10 mouse cellular contexts compared by ENCODE assay signal in genomic region chr2:28681718-28682117, GRCm38 (mm10). TPM values are rescaled to one million over a fixed set of nuclear protein-coding genes. Genes with fewer than 3 reads are reported as not detected.
DNase-seq lines count a peak whose midpoint lies in the region; ATAC-seq lines count a peak whose summit lies in the region.
"Had no signal": no experiment of that assay in that cellular context is flagged by ENCODE, and none has a peak within 500 bp of the region (broad histone marks: within the 10 kb centered on the region; RNA-seq: fewer than 3 reads in every experiment).

No protein-coding gene starts in this region.

- no peak overlapping the region; the same call in 1 of the 2 replicates for H3K9ac ChIP-seq in midbrain, embryonic 14.5 days (replicated peaks; ENCODE audit: low read length)
- H3K9ac ChIP-seq: heart, embryonic 13.5 days; liver, embryonic 13.5 days had no signal

- no peaks in the 10 kb centered on the region for H3K9me3 ChIP-seq in forebrain, embryonic 10.5 days
- H3K9me3 ChIP-seq in midbrain, embryonic 14.5 days (ENCODE audit: control insufficient read depth, low read length), result no peaks in the 10 kb centered on the region
- H3K9me3 ChIP-seq: heart, embryonic 13.5 days; liver, embryonic 13.5 days had no signal

- H3K27ac ChIP-seq in forebrain, embryonic 10.5 days, result no peak overlapping the region
- H3K27ac ChIP-seq in midbrain, embryonic 14.5 days (replicated peaks; ENCODE audit: low read depth, low read length), result no peak overlapping the region
- H3K27ac ChIP-seq: heart, embryonic 13.5 days; liver, embryonic 13.5 days had no signal

- no peaks in the 10 kb centered on the region for H3K4me1 ChIP-seq in forebrain, embryonic 10.5 days
- H3K4me1 ChIP-seq in midbrain, embryonic 14.5 days (ENCODE audit: control insufficient read depth, insufficient read depth, low read length), result no peaks in the 10 kb centered on the region
- H3K4me1 ChIP-seq: heart, embryonic 13.5 days; liver, embryonic 13.5 days had no signal

- peaks cover 96% of the 10 kb centered on the region for H3K36me3 ChIP-seq in forebrain, embryonic 10.5 days (replicated peaks)
- H3K36me3 ChIP-seq in midbrain, embryonic 14.5 days (ENCODE audit: control insufficient read depth, insufficient read depth, low read length), result peaks cover 95% of the 10 kb centered on the region

- no peak for ATAC-seq in erythroid progenitor cell, adult 5-6 weeks (replicated peaks; ENCODE audit: low FRiP score, poor library complexity, severe bottlenecking)
- no peak for ATAC-seq in midbrain, embryonic 14.5 days (ENCODE audit: low FRiP score, low TSS enrichment)

- 94% methylated on average over 4 of the region's 4 CpGs for WGBS in forebrain, embryonic 10.5 days
- 94% methylated on average over 4 of the region's 4 CpGs for WGBS in midbrain, embryonic 14.5 days

- no peaks in the 10 kb centered on the region for H3K27me3 ChIP-seq in forebrain, embryonic 10.5 days (ENCODE audit: poor library complexity, severe bottlenecking)
- no peaks in the 10 kb centered on the region for H3K27me3 ChIP-seq in midbrain, embryonic 14.5 days (ENCODE audit: control insufficient read depth, insufficient read depth, low read length)
- H3K27me3 ChIP-seq: heart, embryonic 13.5 days; liver, embryonic 13.5 days had no signal

- no peak overlapping the region for H3K4me2 ChIP-seq in midbrain, embryonic 14.5 days (ENCODE audit: low read length)
- H3K4me2 ChIP-seq: heart, embryonic 13.5 days; liver, embryonic 13.5 days had no signal

- peak; percentile 28 to 47 for DNase-seq in lung, adult 18-20 months
- no peak for DNase-seq in lung, postnatal 25 days (ENCODE audit: low spot score)
- peak; percentile 65 for DNase-seq in adrenal gland, postnatal 25 days
- DNase-seq in gastrocnemius, postnatal 10 days, result peak; percentile 17
- DNase-seq in lung, postnatal 10 days, result peak; percentile 34
- DNase-seq in forebrain, embryonic 10.5 days (ENCODE audit: extremely low spot score, low spot score), result no peak
- no peak for DNase-seq in midbrain, embryonic 14.5 days
- DNase-seq: liver, embryonic 13.5 days had no signal

- no peak overlapping the region for H3K4me3 ChIP-seq in forebrain, embryonic 10.5 days
- H3K4me3 ChIP-seq in midbrain, embryonic 14.5 days (replicated peaks; ENCODE audit: low read depth, low read length), result no peak overlapping the region
- H3K4me3 ChIP-seq: heart, embryonic 13.5 days; liver, embryonic 13.5 days had no signal

RNA-seq across cellular contexts. Expression of gene Spaca9, which starts 17.8 kb away (rescaled TPM):
- 1.5 TPM in 1 of 2 replicates, not detected in the other for total RNA-seq in adrenal gland, postnatal 25 days (2021)
- not detected for total RNA-seq in gastrocnemius, postnatal 10 days (2021)
- not detected in 2 replicates for total RNA-seq in erythroid progenitor cell, adult 5-6 weeks (2015; ENCODE audit: low replicate concordance)
- total RNA-seq in erythroid progenitor cell, adult 5-6 weeks (2017; ENCODE audit: low replicate concordance), result not detected in 2 replicates
- 2.7 and 3.3 TPM in 2 replicates for polyA plus RNA-seq in forebrain, embryonic 10.5 days (2016; fragmentation: Nextera tagmentation; extraction: Ambion mirVana)
- polyA plus RNA-seq in midbrain, embryonic 14.5 days (2014; fragmentation: Nextera tagmentation; extraction: Ambion mirVana), result 1.1 and 1.6 TPM in 2 replicates

RNA-seq across cellular contexts. Expression of gene Ak8, which starts 18.2 kb away (rescaled TPM):
- not detected in 2 replicates for total RNA-seq in adrenal gland, postnatal 25 days (2021)
- not detected for total RNA-seq in gastrocnemius, postnatal 10 days (2021)
- total RNA-seq in erythroid progenitor cell, adult 5-6 weeks (2015; ENCODE audit: low replicate concordance), result 0.84 TPM in 1 of 2 replicates, not detected in the other
- 0.26 TPM in 1 of 2 replicates, not detected in the other for total RNA-seq in erythroid progenitor cell, adult 5-6 weeks (2017; ENCODE audit: low replicate concordance)
- 0.68 and 0.69 TPM in 2 replicates for polyA plus RNA-seq in forebrain, embryonic 10.5 days (2016; fragmentation: Nextera tagmentation; extraction: Ambion mirVana)
- 3.0 and 4.3 TPM in 2 replicates for polyA plus RNA-seq in midbrain, embryonic 14.5 days (2014; fragmentation: Nextera tagmentation; extraction: Ambion mirVana)

RNA-seq across cellular contexts. Expression of gene Tsc1, which starts 40.7 kb away (rescaled TPM):
- total RNA-seq in adrenal gland, postnatal 25 days (2021), result 22.3 and 22.8 TPM in 2 replicates
- total RNA-seq in gastrocnemius, postnatal 10 days (2021), result 10 to 100 TPM; 15.6 to 19.2 TPM
- total RNA-seq in erythroid progenitor cell, adult 5-6 weeks (2015; ENCODE audit: low replicate concordance), result 13.0 and 16.9 TPM in 2 replicates
- total RNA-seq in erythroid progenitor cell, adult 5-6 weeks (2017; ENCODE audit: low replicate concordance), result 20.0 and 24.8 TPM in 2 replicates
- polyA plus RNA-seq in forebrain, embryonic 10.5 days (2016; fragmentation: Nextera tagmentation; extraction: Ambion mirVana), result 22.9 and 26.5 TPM in 2 replicates
- polyA plus RNA-seq in midbrain, embryonic 14.5 days (2014; fragmentation: Nextera tagmentation; extraction: Ambion mirVana), result 23.0 and 32.9 TPM in 2 replicates

RNA-seq across cellular contexts. Expression of gene Gfi1b, which starts 59.9 kb away (rescaled TPM):
- not detected in 2 replicates for total RNA-seq in adrenal gland, postnatal 25 days (2021)
- total RNA-seq in gastrocnemius, postnatal 10 days (2021), result under 1 TPM in 1 of 2 experiments, not detected in 1; 0.79 TPM
- 123 and 130 TPM in 2 replicates for total RNA-seq in erythroid progenitor cell, adult 5-6 weeks (2015; ENCODE audit: low replicate concordance)
- total RNA-seq in erythroid progenitor cell, adult 5-6 weeks (2017; ENCODE audit: low replicate concordance), result 77.8 and 88.3 TPM in 2 replicates
- 4.7 and 5.4 TPM in 2 replicates for polyA plus RNA-seq in forebrain, embryonic 10.5 days (2016; fragmentation: Nextera tagmentation; extraction: Ambion mirVana)
- polyA plus RNA-seq in midbrain, embryonic 14.5 days (2014; fragmentation: Nextera tagmentation; extraction: Ambion mirVana), result 0.12 TPM in 1 of 2 replicates, not detected in the other

Comparison
In these comparisons a context has a peak if more than half of its experiments do, and no peak if none do; other contexts are left out.
1. DNase-seq: peak in lung, adult 18-20 months (2 of 2), adrenal gland, postnatal 25 days (single experiment), gastrocnemius, postnatal 10 days (single experiment) and lung, postnatal 10 days (single experiment); none in lung, postnatal 25 days (single experiment), forebrain, embryonic 10.5 days (single experiment) and midbrain, embryonic 14.5 days (single experiment).